In the genomic region with DNA sequence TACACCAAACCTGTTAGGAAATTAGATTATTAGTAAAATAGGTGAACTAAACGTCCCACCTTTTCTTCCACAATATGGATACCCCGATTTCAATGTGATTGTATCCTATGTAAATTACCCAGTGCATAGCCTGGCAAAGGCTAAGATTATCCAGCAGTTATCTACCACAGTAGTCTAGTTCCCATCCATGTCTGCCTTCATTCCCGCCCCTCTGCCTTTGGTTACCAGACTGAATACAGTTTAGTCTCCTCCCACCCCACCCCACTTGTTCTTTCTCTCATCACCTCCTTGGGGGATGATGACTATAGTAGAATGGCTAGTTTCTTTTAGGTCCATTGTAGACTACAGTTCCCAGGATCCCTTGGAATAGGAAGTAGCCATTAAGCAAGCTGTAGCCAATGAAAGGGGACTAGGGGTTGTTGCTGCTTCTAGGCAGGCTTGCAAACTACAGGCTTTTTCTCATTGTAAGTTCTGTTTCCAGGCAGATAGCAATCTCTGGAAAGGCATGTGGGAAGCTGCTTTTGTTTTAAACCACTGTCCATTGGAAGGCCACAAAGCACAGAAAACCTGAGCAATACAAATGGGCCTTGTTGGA, we compare ENCODE assay signal across 16 mouse cellular contexts. TPM values are rescaled to one million over a fixed set of nuclear protein-coding genes. Genes with fewer than 3 reads are reported as not detected.
DNase-seq lines count a peak whose midpoint lies in the region; ATAC-seq and TF ChIP-seq lines count a peak whose summit lies in the region.
"Had no signal": no experiment of that assay in that cellular context is flagged by ENCODE, and none has a peak within 500 bp of the region (broad histone marks: within the 10 kb centered on the region; RNA-seq: fewer than 3 reads in every experiment).

No protein-coding gene starts in this region.

- H3K4me3 ChIP-seq in hindbrain, embryonic 12.5 days = no peak overlapping the region
- no peak overlapping the region for H3K4me3 ChIP-seq in midbrain, embryonic 16.5 days (ENCODE audit: low read depth, low read length)
- no peak overlapping the region for H3K4me3 ChIP-seq in thymus, adult 2 months (ENCODE audit: control insufficient read depth, insufficient read depth, low read length)
- H3K4me3 ChIP-seq: heart, adult 2 months; limb, embryonic 12.5 days; liver, embryonic 15.5 days had no signal

- no peak overlapping the region for H3K4me2 ChIP-seq in hindbrain, embryonic 12.5 days (replicated peaks)
- 0 out of 2 replicates have a peak overlapping the region, but pooled peaks have one; percentile 28 for H3K4me2 ChIP-seq in midbrain, embryonic 16.5 days (ENCODE audit: low read length)
- H3K4me2 ChIP-seq: limb, embryonic 12.5 days; liver, embryonic 15.5 days had no signal

- no peaks in the 10 kb centered on the region for H3K9me3 ChIP-seq in hindbrain, embryonic 12.5 days (replicated peaks)
- H3K9me3 ChIP-seq in midbrain, embryonic 16.5 days (replicated peaks; ENCODE audit: control insufficient read depth, low read length, poor library complexity, severe bottlenecking) = no peaks in the 10 kb centered on the region
- H3K9me3 ChIP-seq: limb, embryonic 12.5 days; liver, embryonic 15.5 days had no signal

- no peak overlapping the region for H3K9ac ChIP-seq in hindbrain, embryonic 12.5 days
- peak overlapping the region; percentile 38; the same call in 1 of the 2 replicates for H3K9ac ChIP-seq in midbrain, embryonic 16.5 days (ENCODE audit: low read depth, low read length)
- H3K9ac ChIP-seq: limb, embryonic 12.5 days; liver, embryonic 15.5 days had no signal

- no peak for TF ChIP-seq POLR2A in thymus, adult 2 months (IDR thresholded peaks at IDR 0.05; ENCODE audit: control insufficient read depth, extremely low read depth, insufficient read depth, low read length, poor library complexity)

- H3K36me3 ChIP-seq in hindbrain, embryonic 12.5 days = no peaks in the 10 kb centered on the region
- H3K36me3 ChIP-seq in midbrain, embryonic 16.5 days (ENCODE audit: control insufficient read depth, insufficient read depth, low read length) = no peaks in the 10 kb centered on the region
- H3K36me3 ChIP-seq in thymus, adult 2 months (ENCODE audit: control insufficient read depth, insufficient read depth, low read length) = no peaks in the 10 kb centered on the region
- H3K36me3 ChIP-seq: limb, embryonic 12.5 days; liver, embryonic 15.5 days had no signal

- DNase-seq in frontal cortex, postnatal 14 days (ENCODE audit: low spot score in 2 of 2) = no peak
- peak; percentile 59 for DNase-seq in brain, adult 2 months (ENCODE audit: low read depth, low spot score)
- DNase-seq in thymus, postnatal 36 days = no peak
- DNase-seq in gastrocnemius, postnatal 10 days = no peak
- DNase-seq in thymus, adult 2 months = no peak
- DNase-seq: adrenal gland, postnatal 36 days; heart, adult 2 months; heart, postnatal 14 days; kidney, adult 11 months; lung, postnatal 14 days; right cerebral cortex, adult 18-20 months had no signal

- H3K27me3 ChIP-seq in hindbrain, embryonic 12.5 days = no peaks in the 10 kb centered on the region
- H3K27me3 ChIP-seq in midbrain, embryonic 16.5 days (ENCODE audit: control insufficient read depth, insufficient read depth, low read depth, low read length) = no peaks in the 10 kb centered on the region
- H3K27me3 ChIP-seq in thymus, adult 2 months (ENCODE audit: control insufficient read depth, insufficient read depth, low read length) = no peaks in the 10 kb centered on the region
- H3K27me3 ChIP-seq: limb, embryonic 12.5 days; liver, embryonic 15.5 days had no signal

- 65% methylated on average over 3 of the region's 3 CpGs for WGBS in hindbrain, embryonic 12.5 days
- WGBS in midbrain, embryonic 16.5 days = 65% methylated on average over 3 of the region's 3 CpGs
- 76% methylated on average over 3 of the region's 3 CpGs for WGBS in thymus, adult 2 months

- no peak overlapping the region for H3K27ac ChIP-seq in hindbrain, embryonic 12.5 days
- peak overlapping the region; percentile 61; the same call in 1 of the 2 replicates for H3K27ac ChIP-seq in midbrain, embryonic 16.5 days (ENCODE audit: low read length)
- no peak overlapping the region for H3K27ac ChIP-seq in thymus, adult 2 months (ENCODE audit: control insufficient read depth, insufficient read depth, low read length)
- H3K27ac ChIP-seq: heart, adult 2 months; limb, embryonic 12.5 days; liver, embryonic 15.5 days had no signal

- H3K4me1 ChIP-seq in hindbrain, embryonic 12.5 days = peaks cover 5% of the 10 kb centered on the region; the same call in 1 of the 2 replicates
- peaks cover 10% of the 10 kb centered on the region for H3K4me1 ChIP-seq in midbrain, embryonic 16.5 days (ENCODE audit: control insufficient read depth, insufficient read depth, low read length)
- H3K4me1 ChIP-seq in thymus, adult 2 months (replicated peaks; ENCODE audit: control insufficient read depth, insufficient read depth, low read length) = no peaks in the 10 kb centered on the region
- H3K4me1 ChIP-seq: limb, embryonic 12.5 days; liver, embryonic 15.5 days had no signal

- no peak for TF ChIP-seq CTCF in thymus, adult 2 months (IDR thresholded peaks at IDR 0.05; ENCODE audit: borderline replicate concordance, control insufficient read depth, extremely low read depth, insufficient read depth, low read length, poor library complexity)

- peak; percentile 69 for ATAC-seq in frontal cortex, adult (ENCODE audit: low TSS enrichment)
- peak; percentile 70 for ATAC-seq in hindbrain, embryonic 12.5 days (ENCODE audit: low FRiP score)
- ATAC-seq in midbrain, embryonic 16.5 days = peak; percentile 79

RNA-seq across cellular contexts. Expression of a gene that starts 27.7 kb away (rescaled TPM):
- 6.0 and 6.6 TPM in 2 replicates for polyA plus RNA-seq in hindbrain, embryonic 12.5 days (2016; fragmentation: Nextera tagmentation; extraction: Ambion mirVana)
- polyA plus RNA-seq in midbrain, embryonic 16.5 days (2015; fragmentation: Nextera tagmentation; extraction: Ambion mirVana) = 10.2 and 11.0 TPM in 2 replicates
- total RNA-seq in gastrocnemius, postnatal 10 days (2021) = 1 to 10 TPM; 4.5 to 7.8 TPM
- polyA plus RNA-seq in thymus, adult 2 months (2012; rRNA removed) = 0.09 and 0.19 TPM in 2 replicates
- polyA plus RNA-seq: liver, embryonic 15.5 days had no signal
